Mouse (Mus musculus) heart, postnatal 0 days (tissue): ENCODE measurements around the gene Hist1h3c.

Source experiments
- CTCF ChIP-seq: IDR thresholded peaks from 2 replicates; pipeline ENCODE4 v1.5.1; 2016; ENCODE audit warnings: antibody characterized with exemption, control low read depth, low read depth
- EP300 ChIP-seq: IDR thresholded peaks from 2 replicates; pipeline ENCODE4 v1.6.1; 2016; ENCODE audit warnings: antibody characterized with exemption, low read depth

GRCm38 (mm10) chr13:23696061-23696474, 49.3 kb downstream of the Hist1h3c start:
- TF ChIP-seq CTCF (no peak), EP300 (no peak)
